Mouse (Mus musculus): ENCODE measurements around the gene Plcxd2.

The Plcxd2 gene

GRCm38 (mm10) chr16:45990901-45991676 lies 18.9 kb downstream of the Plcxd2 start:
- in situ Hi-C loops (cut with MseI, MboI): no loop called here

DNA sequence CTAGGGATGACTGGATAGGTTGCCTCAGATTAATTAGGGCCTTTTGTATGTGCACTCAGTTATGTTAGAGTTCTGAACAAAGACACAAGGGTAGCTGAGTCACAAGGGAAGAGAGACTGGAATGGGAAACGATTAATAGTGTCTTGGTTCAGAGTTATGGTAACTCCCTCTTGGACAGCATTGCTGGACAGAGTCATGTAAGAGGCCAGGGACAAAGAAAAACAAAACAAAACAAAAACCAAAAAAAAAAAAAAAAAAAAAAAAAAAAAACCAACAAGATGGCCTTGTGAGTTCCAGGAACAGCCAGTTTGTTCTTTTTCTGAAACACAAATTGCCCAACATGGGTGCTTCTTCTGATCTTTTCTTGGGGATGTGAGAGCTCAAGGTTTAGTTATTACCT lies 23.8 kb downstream of the Plcxd2 start:
- in situ Hi-C loops (cut with MseI, MboI): no loop called here

DNA sequence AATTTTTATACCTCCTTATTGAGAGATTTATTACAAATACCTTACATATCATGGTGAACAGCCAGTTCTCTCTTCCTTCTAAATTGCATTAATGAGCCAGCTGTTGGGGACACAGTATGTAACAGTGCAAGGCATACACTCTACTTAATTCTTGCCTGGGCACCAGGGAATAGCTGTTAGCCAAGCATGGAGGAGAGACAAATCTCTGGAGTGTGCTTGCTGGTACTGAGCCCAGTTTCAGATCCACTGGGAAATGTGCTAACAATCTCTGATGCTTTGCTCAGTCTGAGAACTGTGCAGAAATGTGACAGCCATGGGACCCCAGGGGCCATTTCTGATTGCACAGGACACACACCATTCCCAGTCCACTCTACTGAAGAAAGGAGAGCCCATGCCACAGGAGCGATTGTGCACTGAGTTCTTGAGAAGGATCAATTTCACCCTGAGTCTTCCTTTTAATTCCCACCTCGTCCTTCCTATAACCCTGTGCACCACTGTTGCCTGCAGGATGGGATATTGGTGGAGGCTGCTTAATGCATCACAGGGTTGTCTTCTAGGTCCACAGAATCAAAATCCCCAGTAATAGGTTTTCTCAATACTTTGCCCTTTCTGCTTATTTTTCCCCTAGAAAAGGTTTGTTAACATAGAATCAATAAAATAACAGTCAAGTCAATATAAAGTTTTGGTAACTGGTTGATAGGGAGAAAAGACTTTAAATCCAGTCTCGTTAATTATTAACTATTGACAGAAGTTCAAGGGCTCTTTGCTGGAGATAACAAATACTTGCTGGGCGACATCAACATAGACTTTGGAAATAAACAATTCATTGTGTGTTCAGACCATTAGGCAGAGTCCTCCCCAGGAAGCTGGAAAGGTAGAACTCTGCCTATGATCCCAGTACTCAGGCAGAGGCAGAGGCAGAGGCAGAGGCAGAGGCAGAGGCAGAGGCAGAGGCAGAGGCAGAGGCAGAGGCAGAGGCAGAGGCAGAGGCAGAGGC lies 25.1 kb downstream of the Plcxd2 start:
- in situ Hi-C loops (cut with MseI, MboI): no loop called here

- in situ Hi-C loops (cut with MseI, MboI): no loop called here
Observed at GRCm38 (mm10) chr16:45976251-45976650, 33.8 kb downstream of the Plcxd2 start.

DNA sequence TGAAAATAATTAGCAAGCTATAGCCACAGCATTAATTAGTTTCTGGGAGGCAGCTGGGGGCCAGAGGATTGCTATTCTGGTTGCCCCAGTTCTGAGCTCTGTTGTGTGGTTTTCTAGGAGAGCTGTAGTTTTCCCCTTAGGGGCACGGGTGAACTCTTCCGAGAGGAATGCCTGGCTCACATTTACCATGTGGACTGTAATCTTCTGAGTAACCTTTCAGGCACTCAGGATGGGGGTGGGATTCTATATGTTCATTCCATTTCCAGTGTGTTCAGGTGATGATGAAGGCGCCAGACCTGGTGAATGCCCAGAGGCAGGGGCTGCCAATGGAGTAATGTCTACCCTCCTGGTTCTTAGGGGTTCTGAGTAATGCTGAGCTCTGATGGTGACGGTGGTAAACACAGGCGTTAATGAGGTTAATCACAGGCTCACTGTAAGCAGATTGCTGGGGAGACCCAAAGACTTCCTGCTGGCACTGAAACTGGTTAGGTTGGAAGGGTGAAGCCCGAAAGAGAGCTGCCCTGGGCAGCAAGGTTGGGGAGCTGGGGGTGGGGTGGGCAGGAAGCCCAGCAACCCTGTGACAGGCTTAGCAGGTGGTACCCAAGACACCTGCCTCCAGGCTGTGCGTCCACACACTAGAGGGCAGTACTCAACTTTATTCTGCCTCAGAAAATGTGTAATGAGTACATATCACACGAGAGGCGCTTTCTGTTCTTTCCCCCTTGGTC lies 35.9 kb downstream of the Plcxd2 start:
- in situ Hi-C loops (cut with MseI, MboI): loop anchor here in 1 of 2 experiments (25.0 kb wide), 1 partner anchor 212 kb away; no protein-coding TSS in a partner anchor

DNA sequence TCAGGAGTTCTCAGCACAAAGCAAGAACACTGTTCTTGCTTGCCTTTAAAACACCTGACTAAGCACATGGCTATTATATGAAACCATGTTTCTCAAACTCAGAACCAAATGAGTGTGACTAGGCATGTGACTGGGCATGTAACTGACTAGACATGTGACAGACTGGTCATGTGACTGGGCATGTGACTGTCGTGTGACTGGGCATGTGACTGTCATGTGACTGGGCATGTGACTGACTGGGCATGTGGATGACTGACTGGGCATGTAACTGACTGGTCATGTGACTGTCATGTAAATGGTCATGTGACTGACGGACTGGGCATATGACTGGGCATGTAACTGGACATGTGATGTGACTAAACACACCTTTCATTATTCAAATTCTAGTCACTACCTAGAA lies 39.8 kb downstream of the Plcxd2 start:
- in situ Hi-C loops (cut with MseI, MboI): loop anchor here in 1 of 2 experiments (25.0 kb wide), 1 partner anchor 208 kb away; no protein-coding TSS in a partner anchor

DNA sequence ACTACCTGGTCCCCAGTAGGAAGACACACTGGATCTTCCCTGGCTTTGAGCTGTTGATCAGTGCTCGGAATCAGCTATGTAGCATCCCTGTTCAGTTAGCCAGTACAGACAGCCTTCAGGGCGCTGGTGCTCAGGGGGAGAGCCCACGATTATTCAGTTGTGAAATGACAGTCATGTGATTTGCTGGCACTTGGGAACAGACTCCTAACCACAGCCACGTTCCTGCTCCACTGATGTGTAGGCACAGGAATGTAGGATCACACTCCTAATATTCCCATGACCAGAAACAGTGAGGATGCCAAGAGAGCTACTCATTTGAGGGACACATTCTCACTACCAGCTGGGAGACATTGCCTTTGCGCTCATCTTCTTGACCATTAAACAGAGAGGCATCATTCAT lies 41.3 kb downstream of the Plcxd2 start:
- in situ Hi-C loops (cut with MseI, MboI): loop anchor here in 1 of 2 experiments (25.0 kb wide), 1 partner anchor 206 kb away; no protein-coding TSS in a partner anchor

GRCm38 (mm10) chr16:45967471-45967870 lies 42.5 kb downstream of the Plcxd2 start:
- in situ Hi-C loops (cut with MseI, MboI): loop anchor here in 1 of 2 experiments (25.0 kb wide), 1 partner anchor 205 kb away; no protein-coding TSS in a partner anchor

DNA sequence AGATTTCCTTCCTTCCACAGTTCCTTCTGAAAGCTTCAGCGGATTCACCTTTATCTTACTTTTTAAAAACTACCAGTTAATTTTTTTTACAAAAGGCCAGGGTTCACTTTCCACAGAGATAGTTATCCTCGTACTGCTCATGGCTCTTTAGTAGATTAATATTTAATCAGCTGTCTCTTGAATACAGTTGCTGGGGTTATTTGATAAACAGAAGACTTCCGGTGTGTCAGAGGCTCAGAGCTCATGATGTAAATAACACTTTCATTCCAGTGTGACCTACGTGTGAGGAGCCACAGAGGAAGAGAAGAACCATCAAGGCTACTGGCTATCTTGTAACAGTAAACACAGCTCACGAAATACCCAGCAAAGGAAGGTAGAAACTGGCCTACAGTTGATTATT lies 43.4 kb downstream of the Plcxd2 start:
- in situ Hi-C loops (cut with MseI, MboI): loop anchor here in 1 of 2 experiments (25.0 kb wide), 1 partner anchor 204 kb away; no protein-coding TSS in a partner anchor

DNA sequence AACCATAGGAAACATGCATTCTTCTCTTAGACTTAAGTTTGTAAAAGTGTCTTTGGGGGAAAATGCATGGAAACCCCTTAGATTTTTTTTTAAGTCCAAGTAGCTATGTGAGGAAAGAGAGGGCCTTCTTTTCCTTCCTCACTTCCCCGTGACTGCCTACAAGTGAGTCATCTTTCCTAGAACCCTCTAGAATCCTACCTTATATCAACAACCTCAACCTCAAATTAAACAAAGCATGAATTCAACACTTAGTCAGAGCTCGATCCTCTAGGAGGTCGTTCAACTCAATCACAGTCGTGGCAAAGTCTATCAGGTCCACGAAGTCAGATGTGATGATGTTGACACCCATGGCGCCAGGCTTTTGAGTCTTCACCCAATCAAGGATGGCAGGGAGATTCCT lies 45.2 kb downstream of the Plcxd2 start:
- in situ Hi-C loops (cut with MseI, MboI): loop anchor here in 1 of 2 experiments (25.0 kb wide), 1 partner anchor 202 kb away; no protein-coding TSS in a partner anchor

- in situ Hi-C loops (cut with MseI, MboI): loop anchor here in 1 of 2 experiments (25.0 kb wide), 1 partner anchor 202 kb away; no protein-coding TSS in a partner anchor
Observed at GRCm38 (mm10) chr16:45963837-45964236, 46.2 kb downstream of the Plcxd2 start.

GRCm38 (mm10) chr16:45963088-45963487 lies 46.9 kb downstream of the Plcxd2 start:
- in situ Hi-C loops (cut with MseI, MboI): loop anchor here in 1 of 2 experiments (25.0 kb wide), 1 partner anchor 201 kb away; no protein-coding TSS in a partner anchor

- in situ Hi-C loops (cut with MseI, MboI): loop anchor here in 1 of 2 experiments (25.0 kb wide), 1 partner anchor 199 kb away; no protein-coding TSS in a partner anchor
Observed at GRCm38 (mm10) chr16:45960978-45961377, 49.0 kb downstream of the Plcxd2 start.

DNA sequence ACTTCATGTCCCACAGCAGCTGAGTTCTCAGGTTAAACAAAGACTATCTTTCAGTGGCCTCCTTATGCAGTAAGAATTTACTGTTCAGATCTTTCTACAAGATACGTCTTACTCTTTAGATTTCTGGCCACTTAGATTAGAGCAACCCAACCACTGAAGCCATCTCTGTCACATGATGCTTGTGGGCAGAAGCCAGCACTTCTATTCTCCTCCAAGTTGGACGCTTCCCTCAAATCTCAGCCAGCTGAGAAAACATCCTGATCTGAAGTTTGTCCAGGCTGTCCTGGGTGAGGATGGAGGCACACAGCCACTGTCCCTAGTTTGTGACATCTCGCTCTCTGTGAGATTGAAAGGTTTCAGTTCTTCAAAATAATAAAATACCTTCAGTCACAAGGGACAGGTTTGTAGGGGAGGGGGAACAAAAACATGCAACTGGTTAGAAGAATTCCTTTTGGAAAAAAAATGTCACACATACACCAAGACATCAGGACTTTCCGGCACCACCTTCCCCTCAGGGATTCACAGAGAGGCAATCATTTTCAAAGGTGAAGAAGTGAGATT lies 53.5 kb downstream of the Plcxd2 start:
- in situ Hi-C loops (cut with MseI, MboI): loop anchor here in 1 of 2 experiments (25.0 kb wide), 1 partner anchor 194 kb away; no protein-coding TSS in a partner anchor

- in situ Hi-C loops (cut with MseI, MboI): loop anchor here in 1 of 2 experiments (25.0 kb wide), 1 partner anchor 191 kb away; no protein-coding TSS in a partner anchor
Observed at GRCm38 (mm10) chr16:45953394-45953793, 56.6 kb downstream of the Plcxd2 start, which contains the start of gene Phldb2. Gene Phldb2 (minus strand): TSS chr16:45953598.

DNA sequence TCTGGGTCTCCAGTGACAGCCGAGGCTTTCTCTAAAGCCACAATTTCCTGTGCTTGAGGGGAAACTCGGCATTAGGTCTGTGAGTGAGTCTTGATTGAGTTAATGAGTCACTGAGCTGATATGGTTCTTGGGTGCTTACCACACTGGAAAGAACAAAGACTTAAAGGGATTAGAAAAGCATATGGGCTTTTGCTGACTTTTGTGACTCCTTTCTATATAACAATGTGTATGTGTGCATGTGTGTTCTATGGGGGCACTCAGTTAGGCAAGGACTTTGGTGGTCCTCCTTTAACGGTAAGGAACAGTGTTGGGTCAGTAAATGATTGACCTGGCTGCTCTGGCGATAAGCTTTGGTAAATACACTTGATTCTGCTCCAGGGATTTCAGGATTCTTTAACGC lies 57.5 kb downstream of the Plcxd2 start:
- in situ Hi-C loops (cut with MseI, MboI): loop anchor here in 1 of 2 experiments (25.0 kb wide), 1 partner anchor 190 kb away; no protein-coding TSS in a partner anchor

DNA sequence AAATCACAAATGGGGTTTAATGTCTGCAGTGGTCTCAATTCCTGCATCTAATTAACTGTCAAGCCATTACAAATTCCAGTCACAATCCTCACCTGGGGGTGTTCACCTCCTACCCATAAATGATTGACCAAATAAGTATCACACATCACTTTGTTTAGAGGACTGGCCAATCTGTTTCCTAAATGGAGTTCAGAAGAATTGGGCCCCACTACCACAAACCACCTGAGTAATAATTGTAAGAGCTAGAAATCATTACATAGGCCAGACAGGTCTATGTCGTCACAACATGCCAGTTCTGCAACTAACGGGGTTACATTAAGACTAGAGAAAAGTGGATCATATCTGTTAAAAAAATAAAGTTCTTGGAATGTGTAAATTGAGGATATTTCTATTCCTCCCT lies 58.0 kb downstream of the Plcxd2 start:
- in situ Hi-C loops (cut with MseI, MboI): loop anchor here in 1 of 2 experiments (25.0 kb wide), 1 partner anchor 190 kb away; no protein-coding TSS in a partner anchor

DNA sequence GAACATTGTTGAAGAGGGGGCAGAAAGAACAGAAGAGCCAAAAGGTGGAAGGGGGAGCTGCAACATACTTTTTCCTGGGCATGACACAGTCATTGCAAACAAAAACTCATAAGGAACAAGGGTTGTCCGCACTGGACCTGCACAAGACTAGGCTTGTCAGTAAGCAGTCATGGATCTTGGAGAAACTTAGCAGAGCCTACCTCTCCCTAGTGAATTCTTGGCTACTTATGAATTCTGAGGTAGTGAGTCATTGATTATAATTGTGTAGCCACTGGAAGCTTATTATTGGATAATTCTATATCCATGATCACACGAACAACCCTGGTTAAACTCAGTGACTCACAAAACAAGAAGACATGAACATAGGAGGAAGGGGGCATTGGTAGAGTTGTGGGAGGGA lies 63.7 kb downstream of the Plcxd2 start:
- in situ Hi-C loops (cut with MseI, MboI): loop anchor here in 1 of 2 experiments (25.0 kb wide), 1 partner anchor 109 kb away; no protein-coding TSS in a partner anchor

- in situ Hi-C loops (cut with MseI, MboI): loop anchor here in 1 of 2 experiments (25.0 kb wide), 1 partner anchor 108 kb away; no protein-coding TSS in a partner anchor
Observed at GRCm38 (mm10) chr16:45945649-45946048, 64.4 kb downstream of the Plcxd2 start.

GRCm38 (mm10) chr16:45945174-45945631 lies 64.8 kb downstream of the Plcxd2 start:
- in situ Hi-C loops (cut with MseI, MboI): loop anchor here in 1 of 2 experiments (25.0 kb wide), 1 partner anchor 108 kb away; no protein-coding TSS in a partner anchor
